Mouse (Mus musculus) frontal cortex, adult 2 months (tissue): Measurements from ENCODE around the gene Emp1. TPM values are rescaled to one million over a fixed set of nuclear protein-coding genes. Genes with fewer than 3 reads are reported as not detected.

Experiments
- DNase-seq, 2 experiments: peaks; one replicate each; pipeline ENCODE4 v3.0.0; 2022; ENCODE audit warnings: low spot score in 1 of 2; ENCODE audit errors: extremely low spot score in 1 of 2
- polyA plus RNA-seq: library from polyadenylated mRNA; depleted of rRNA; stranded (reverse); fragments of >200 nt; gene quantifications from 2 replicates; pipeline ENCODE4 v1.2.3, GENCODE M21; 2012; rRNA removed

Emp1 gene
- polyA plus RNA-seq, 1 experiment = 1.7 TPM

GRCm38 (mm10) chr6:135405093-135405492 is 42.7 kb downstream of the Emp1 start:
- no peak for DNase-seq

- no peak for DNase-seq
Observed at GRCm38 (mm10) chr6:135407323-135407722, 45.0 kb downstream of the Emp1 start.

GRCm38 (mm10) chr6:135411712-135412319 is 49.5 kb downstream of the Emp1 start:
- no peak for DNase-seq

GRCm38 (mm10) chr6:135412649-135413048 is 50.3 kb downstream of the Emp1 start:
- no peak for DNase-seq

- DNase-seq = peak in 1 of 2 experiments; percentile 90
Observed at GRCm38 (mm10) chr6:135417459-135417858, 55.1 kb downstream of the Emp1 start.

GRCm38 (mm10) chr6:135418223-135418824 is 56.0 kb downstream of the Emp1 start:
- no peak for DNase-seq

GRCm38 (mm10) chr6:135428246-135428645 is 65.9 kb downstream of the Emp1 start:
- DNase-seq = no peak

GRCm38 (mm10) chr6:135429268-135429909 is 67.0 kb downstream of the Emp1 start:
- DNase-seq = no peak

GRCm38 (mm10) chr6:135430441-135430970 is 68.2 kb downstream of the Emp1 start:
- no peak for DNase-seq

Other genes starting within 250 kb of the Emp1 start
- 0.48 and 0.59 TPM in 2 replicates for gene Gprc5d, start 244.3 kb upstream of the Emp1 start, polyA plus RNA-seq
- 157 and 162 TPM in 2 replicates for gene Fam234b, start 164.6 kb upstream of the Emp1 start, polyA plus RNA-seq
- gene Hebp1, start 164.5 kb upstream of the Emp1 start, polyA plus RNA-seq = 34.4 and 38.2 TPM in 2 replicates
- gene Gsg1, start 108.2 kb upstream of the Emp1 start, polyA plus RNA-seq = 0.19 and 0.32 TPM in 2 replicates
- gene Pbp2, start 52.1 kb upstream of the Emp1 start, polyA plus RNA-seq = 0.40 and 0.42 TPM in 2 replicates